Mouse (Mus musculus) urinary bladder, postnatal 4 days (tissue): ENCODE measurements around the gene Atxn7l3.

Experiments
- DNase-seq, 2 experiments: peaks; one replicate each; pipeline ENCODE4 v3.0.0; 2021 to 2022; ENCODE audit warnings: low spot score in 2 of 2

Gene Atxn7l3

GRCm38 (mm10) chr11:102318576-102319409, 22.4 kb upstream of the Atxn7l3 start:
- peak in 1 of 2 experiments; percentile 35 for DNase-seq

GRCm38 (mm10) chr11:102317901-102318575, 21.6 kb upstream of the Atxn7l3 start:
- DNase-seq: peak; percentile 77 to 79

- DNase-seq: peak; percentile 63 to 78
Observed at GRCm38 (mm10) chr11:102317298-102317900, 21.0 kb upstream of the Atxn7l3 start.

GRCm38 (mm10) chr11:102316572-102317297, 20.3 kb upstream of the Atxn7l3 start:
- DNase-seq: peak; percentile 90

GRCm38 (mm10) chr11:102315690-102316571, 19.5 kb upstream of the Atxn7l3 start:
- no peak for DNase-seq

GRCm38 (mm10) chr11:102314321-102314720, 17.9 kb upstream of the Atxn7l3 start:
- no peak for DNase-seq

GRCm38 (mm10) chr11:102312586-102312985, 16.2 kb upstream of the Atxn7l3 start:
- DNase-seq: no peak

- no peak for DNase-seq
Observed at GRCm38 (mm10) chr11:102311966-102312365, 15.5 kb upstream of the Atxn7l3 start.

- no peak for DNase-seq
Observed at GRCm38 (mm10) chr11:102310768-102311695, 14.6 kb upstream of the Atxn7l3 start.

GRCm38 (mm10) chr11:102309821-102310617, 13.6 kb upstream of the Atxn7l3 start:
- no peak for DNase-seq

- peak; percentile 96 to 97 for DNase-seq
Observed at GRCm38 (mm10) chr11:102308979-102309378, 12.5 kb upstream of the Atxn7l3 start.

- DNase-seq: no peak
Observed at GRCm38 (mm10) chr11:102308104-102308503, 11.7 kb upstream of the Atxn7l3 start.

- DNase-seq: no peak
Observed at GRCm38 (mm10) chr11:102305359-102305758, 8.9 kb upstream of the Atxn7l3 start.

GRCm38 (mm10) chr11:102304141-102304540, 7.7 kb upstream of the Atxn7l3 start:
- no peak for DNase-seq

- no peak for DNase-seq
Observed at GRCm38 (mm10) chr11:102299839-102300238, 3.4 kb upstream of the Atxn7l3 start.

- peak in 1 of 2 experiments; percentile 60 for DNase-seq
Observed at GRCm38 (mm10) chr11:102297577-102298556, 1.4 kb upstream of the Atxn7l3 start.

GRCm38 (mm10) chr11:102295598-102296471, 596 bp downstream of the Atxn7l3 start:
- peak; percentile 58 to 71 for DNase-seq
